ENCODE assay signal across 8 mouse cellular contexts in the genomic region with DNA sequence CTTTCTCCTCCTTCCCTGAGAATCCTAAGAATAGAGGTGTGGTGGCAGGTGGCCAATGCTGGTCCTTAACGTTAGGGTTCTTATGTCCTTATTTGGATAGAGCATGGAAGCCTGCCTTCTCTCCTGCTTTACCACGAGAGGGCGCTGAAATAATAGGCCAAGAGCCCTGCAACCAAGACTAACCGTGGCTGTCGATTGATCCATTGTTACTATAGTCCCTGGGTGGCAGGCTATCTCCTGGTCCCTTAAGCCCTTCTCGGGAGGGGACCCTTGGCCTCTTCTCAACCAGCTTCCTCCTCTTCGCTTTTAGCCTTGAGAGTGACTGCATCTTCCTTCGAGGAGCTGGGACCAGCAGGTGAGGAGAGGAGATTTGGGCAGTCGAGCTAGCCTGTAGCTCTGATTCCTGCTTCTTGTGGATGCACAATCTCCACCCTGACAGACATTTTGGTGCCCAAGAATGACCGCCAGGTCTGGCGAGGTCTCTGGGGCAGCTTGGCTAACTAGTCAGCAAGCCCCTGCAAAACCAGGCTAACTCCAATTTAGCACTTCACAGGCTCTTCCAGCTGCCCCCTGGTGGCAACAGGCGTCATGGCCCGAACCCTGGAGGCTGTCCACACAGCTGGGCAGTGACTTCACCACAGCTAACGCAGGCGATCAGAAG. TPM values are rescaled to one million over a fixed set of nuclear protein-coding genes. Genes with fewer than 3 reads are reported as not detected.
DNase-seq lines count a peak whose midpoint lies in the region; ATAC-seq lines count a peak whose summit lies in the region.

No protein-coding gene starts in this region.

- H3K4me3 ChIP-seq in hindbrain, embryonic 16.5 days (ENCODE audit: low read length): peak overlapping the region; percentile 33

- H3K27ac ChIP-seq in hindbrain, embryonic 16.5 days (ENCODE audit: low read depth, low read length): no peak overlapping the region

- WGBS in hindbrain, embryonic 16.5 days: 4% methylated on average over 15 of the region's 15 CpGs

- no peaks in the 10 kb centered on the region for H3K9me3 ChIP-seq in hindbrain, embryonic 16.5 days (ENCODE audit: control insufficient read depth, low read length)

- H3K4me2 ChIP-seq in hindbrain, embryonic 16.5 days (ENCODE audit: low read length): peak overlapping the region; percentile 69

- DNase-seq in ZHBTc4 (ENCODE audit: low read depth, low spot score): peak; percentile 79
- peak; percentile 49 to 73 for DNase-seq in cerebellum, postnatal 4 days (ENCODE audit: low spot score in 2 of 2)
- DNase-seq in gastrocnemius, adult 18-20 months (ENCODE audit: low spot score): peak; percentile 81
- DNase-seq in left cerebral cortex, adult 11 months (ENCODE audit: low spot score): peak; percentile 52
- peak; percentile 89 for DNase-seq in lung, postnatal 36 days
- DNase-seq in retina, postnatal 1 day: peak; percentile 84
- peak; percentile 69 for DNase-seq in urinary bladder, adult 2 months (ENCODE audit: low spot score)

- no peaks in the 10 kb centered on the region for H3K36me3 ChIP-seq in hindbrain, embryonic 16.5 days (ENCODE audit: control insufficient read depth, insufficient read depth, low read length)

- peak overlapping the region; percentile 60 for H3K9ac ChIP-seq in hindbrain, embryonic 16.5 days (ENCODE audit: low read depth, low read length)

- peaks cover 6% of the 10 kb centered on the region for H3K4me1 ChIP-seq in hindbrain, embryonic 16.5 days (ENCODE audit: control insufficient read depth, insufficient read depth, low read depth, low read length)

- no peaks in the 10 kb centered on the region for H3K27me3 ChIP-seq in hindbrain, embryonic 16.5 days (replicated peaks; ENCODE audit: control insufficient read depth, insufficient read depth, low read length)

- ATAC-seq in hindbrain, embryonic 16.5 days: peak; percentile 92

RNA-seq across cellular contexts. Expression of gene Cpne2, which starts 40.6 kb away (rescaled TPM):
- total RNA-seq in gastrocnemius, adult 18-20 months (2021): 10 to 100 TPM in 1 of 2 experiments, 1 to 10 TPM in 1; 5.8 to 10.1 TPM
- polyA plus RNA-seq in hindbrain, embryonic 16.5 days (2015; fragmentation: Nextera tagmentation; extraction: Ambion mirVana): 22.7 and 23.5 TPM in 2 replicates
- 27.6 and 31.4 TPM in 2 replicates for polyA plus RNA-seq in urinary bladder, adult 2 months (2012; rRNA removed)

RNA-seq across cellular contexts. Expression of gene Nlrc5, which starts 58.0 kb away (rescaled TPM):
- total RNA-seq in gastrocnemius, adult 18-20 months (2021): under 1 TPM; 0.83 to 0.98 TPM
- polyA plus RNA-seq in hindbrain, embryonic 16.5 days (2015; fragmentation: Nextera tagmentation; extraction: Ambion mirVana): 0.11 and 0.31 TPM in 2 replicates
- 17.1 and 23.3 TPM in 2 replicates for polyA plus RNA-seq in urinary bladder, adult 2 months (2012; rRNA removed)

Comparison
In these comparisons a context has a peak if more than half of its experiments do, and no peak if none do; other contexts are left out.
1. RNA of gene Nlrc5, which starts 58.0 kb away (polyA plus RNA-seq): 17.1 to 23.3 TPM in urinary bladder, adult 2 months; 0.11 to 0.31 TPM in hindbrain, embryonic 16.5 days; every median in the first group is over 10 times any median in the second.
2. Peak in every context shown above with its lines, with median percentiles within 50 percentile points of each other: DNase-seq.